Mouse (Mus musculus) heart, postnatal 0 days (tissue): ENCODE measurements around the gene C330007P06Rik.
A peak's percentile ranks its signal among the peaks of the same experiment; 100 is the strongest.

ENCODE experiments used
- CTCF ChIP-seq: IDR thresholded peaks from 2 replicates; pipeline ENCODE4 v1.5.1; 2016; ENCODE audit warnings: antibody characterized with exemption, control low read depth, low read depth
- EP300 ChIP-seq: IDR thresholded peaks from 2 replicates; pipeline ENCODE4 v1.6.1; 2016; ENCODE audit warnings: antibody characterized with exemption, low read depth

DNA sequence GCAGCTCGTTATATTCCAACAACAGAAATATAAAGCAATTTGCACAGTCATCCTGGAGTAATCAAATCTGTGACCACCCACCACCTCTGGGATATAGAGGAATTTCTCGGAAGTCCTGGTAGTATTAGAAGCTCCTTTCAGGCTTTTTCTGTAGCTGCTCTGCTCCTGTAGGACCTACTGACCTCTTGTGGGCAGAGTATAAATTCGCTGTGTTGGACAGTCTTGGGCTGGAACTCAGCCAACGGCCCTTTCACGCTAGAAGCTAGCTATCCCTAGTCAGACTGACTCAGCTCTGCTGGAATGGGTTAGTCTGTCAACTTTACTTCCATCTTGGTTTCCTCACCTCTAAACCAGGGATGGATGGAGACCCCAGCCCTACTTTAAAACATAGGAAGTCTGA lies 43.6 kb downstream of the C330007P06Rik start:
- TF ChIP-seq CTCF (peak; percentile 55), EP300 (no peak)
